Mouse (Mus musculus) layer of hippocampus, postnatal 14 days (tissue): ENCODE data around the gene Txndc15. TPM values are rescaled to one million over a fixed set of nuclear protein-coding genes. Genes with fewer than 3 reads are reported as not detected.
"Not testable (repeated sequence)": the region's sequence is repeated elsewhere in the genome, so short reads cannot be mapped to it uniquely, and the experiment has no call there.

Source experiments
- DNase-seq, 2 experiments: peaks; one replicate each; pipeline ENCODE4 v3.0.0; 2021 to 2022; ENCODE audit warnings: low spot score in 2 of 2, mixed read lengths in 1 of 2
- long read RNA-seq, 2 experiments: library from polyadenylated mRNA; stranded (forward); transcript quantifications; one replicate each; pipeline ENCODE4 v2.0.0; 2021
- total RNA-seq, 2 experiments: library from RNA; stranded (reverse); gene quantifications; 2 replicates each; pipeline ENCODE4 v1.2.3; 2021

Txndc15 gene
- 10 to 100 TPM; 63.3 to 67.4 TPM for total RNA-seq
- long read RNA-seq, experiment 1, transcript Txndc15-201 (5 exons, 1,527 nt): major isoform, 106 of 125 reads
- long read RNA-seq, experiment 1, partial matches to known transcripts: 5 of 125 reads
- long read RNA-seq, experiment 1, other reads (novel, unspliced or antisense): 14 of 125 reads
- long read RNA-seq, experiment 2, transcript Txndc15-201 (5 exons, 1,527 nt): major isoform, 137 of 159 reads
- long read RNA-seq, experiment 2, partial matches to known transcripts: 7 of 159 reads
- long read RNA-seq, experiment 2, other reads (novel, unspliced or antisense): 15 of 159 reads

DNA sequence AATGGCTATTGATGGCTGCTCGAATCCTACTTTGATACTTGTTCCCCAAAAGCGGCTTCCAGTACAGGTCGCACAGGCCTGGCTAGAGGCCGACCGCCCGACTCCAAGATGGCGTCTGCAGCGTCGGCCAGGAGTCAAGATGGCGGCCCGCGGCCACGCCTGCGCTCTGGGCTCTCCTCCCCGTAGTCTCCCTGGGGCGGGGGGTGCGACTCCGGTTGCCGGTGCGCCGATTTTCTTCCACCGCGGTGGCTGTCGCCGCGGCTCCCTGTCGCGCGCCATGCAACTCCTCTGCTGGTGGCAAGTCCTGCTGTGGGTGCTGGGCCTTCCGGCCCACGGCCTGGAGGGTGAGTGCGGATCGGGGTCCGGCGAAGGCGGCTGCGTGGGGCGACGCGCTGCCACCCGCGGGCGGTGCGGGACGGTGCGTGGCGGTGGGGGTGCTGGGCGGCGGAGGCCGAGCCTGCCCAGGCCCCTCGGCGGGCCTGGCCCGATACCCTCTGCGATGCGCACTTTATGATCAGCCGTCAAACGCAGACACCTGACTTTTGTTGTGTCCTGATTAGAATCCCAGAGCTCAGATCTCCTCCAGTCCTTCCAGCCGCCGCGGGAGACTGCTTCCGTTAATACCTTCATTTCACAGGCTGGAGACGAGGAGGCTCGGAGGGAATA is at the start of gene Txndc15:
Gene Txndc15, plus strand, starts transcription at position 150 of the 666 bp plus-strand sequence.
- DNase-seq: peak; percentile 91 to 92

DNA sequence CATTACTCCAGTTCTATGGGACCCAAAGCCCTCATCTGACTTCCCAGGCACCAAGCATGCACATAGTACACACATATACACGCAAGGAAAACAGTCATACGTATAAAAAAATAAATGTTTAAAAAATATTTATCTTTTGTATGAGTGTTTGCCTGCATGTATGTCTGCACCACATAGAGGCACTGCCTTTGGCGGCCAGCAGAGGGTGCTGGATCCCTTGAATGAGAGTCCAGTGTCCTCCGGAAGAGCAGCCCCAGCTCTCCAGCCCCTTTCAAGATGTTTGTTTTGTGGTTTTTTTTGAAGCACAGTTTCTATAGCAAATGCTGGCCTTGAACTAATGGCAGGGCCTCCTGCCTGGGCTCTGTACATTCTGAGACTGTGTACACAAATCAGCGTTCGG is 45.9 kb upstream of the Txndc15 start:
- DNase-seq: no peak

GRCm38 (mm10) chr13:55672711-55673110 is 41.7 kb upstream of the Txndc15 start:
- no peak for DNase-seq

DNA sequence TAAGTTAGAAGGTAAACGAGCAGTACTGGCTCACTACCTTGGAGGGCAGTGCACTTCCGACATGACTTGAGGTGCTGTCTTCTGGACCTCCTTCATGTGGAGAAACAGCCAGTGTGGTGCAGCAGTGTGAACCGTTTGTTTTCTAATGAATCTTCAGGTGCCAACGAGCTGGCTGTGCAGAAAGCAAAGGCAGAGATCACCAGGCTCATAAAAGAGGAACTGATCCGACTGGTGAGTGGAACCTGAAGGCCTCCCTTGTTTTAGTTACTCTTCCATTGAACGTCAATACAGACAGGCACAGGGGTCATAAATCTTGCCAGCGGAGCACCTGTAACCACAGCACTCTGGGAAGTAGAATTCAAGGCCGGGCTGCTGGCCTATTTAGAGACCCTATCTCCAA is 37.1 kb upstream of the Txndc15 start:
- no peak for DNase-seq

DNA sequence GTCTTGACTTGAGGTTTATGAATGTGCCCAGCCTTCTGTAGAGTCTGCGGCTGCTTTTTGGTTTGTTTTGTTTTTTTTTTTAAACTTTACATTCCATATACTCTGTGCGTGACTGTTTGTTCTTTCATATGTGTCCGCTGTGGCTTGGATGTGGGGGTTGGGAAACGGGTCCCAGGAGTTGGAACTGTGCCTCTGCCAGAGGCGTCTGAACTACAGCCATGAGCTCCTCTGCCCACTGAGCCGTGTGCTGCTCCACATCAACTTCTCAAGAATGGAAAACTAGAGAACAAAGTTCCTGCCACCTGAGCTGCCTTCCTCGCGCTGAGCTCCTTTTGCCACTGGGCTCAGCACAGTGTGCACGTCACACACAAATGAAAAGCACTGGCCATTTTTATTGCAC is 32.2 kb upstream of the Txndc15 start:
- DNase-seq: no peak

DNA sequence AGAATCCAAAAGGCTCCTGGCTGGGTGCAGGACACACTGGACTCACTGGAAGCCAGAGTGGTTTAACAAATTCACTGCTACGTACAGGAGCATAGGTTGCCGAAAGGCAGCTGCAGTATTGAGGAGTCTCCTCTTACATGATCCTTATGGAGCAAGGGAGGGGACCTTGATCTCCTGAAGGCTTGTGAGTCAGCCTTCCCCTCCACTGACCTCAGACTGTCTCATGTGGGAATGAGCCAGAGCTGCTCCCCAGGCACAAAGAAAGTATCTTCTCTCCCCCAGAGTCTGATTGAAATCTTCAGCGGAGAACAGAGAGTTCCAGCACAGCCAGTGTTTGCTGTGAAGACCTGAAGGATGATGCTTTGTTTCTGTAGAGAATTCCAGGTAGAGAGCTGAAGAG is 30.9 kb upstream of the Txndc15 start:
- DNase-seq: no peak

GRCm38 (mm10) chr13:55686107-55686633 is 28.3 kb upstream of the Txndc15 start:
- DNase-seq: no peak

GRCm38 (mm10) chr13:55687927-55688602 is 26.4 kb upstream of the Txndc15 start:
- DNase-seq: no peak

DNA sequence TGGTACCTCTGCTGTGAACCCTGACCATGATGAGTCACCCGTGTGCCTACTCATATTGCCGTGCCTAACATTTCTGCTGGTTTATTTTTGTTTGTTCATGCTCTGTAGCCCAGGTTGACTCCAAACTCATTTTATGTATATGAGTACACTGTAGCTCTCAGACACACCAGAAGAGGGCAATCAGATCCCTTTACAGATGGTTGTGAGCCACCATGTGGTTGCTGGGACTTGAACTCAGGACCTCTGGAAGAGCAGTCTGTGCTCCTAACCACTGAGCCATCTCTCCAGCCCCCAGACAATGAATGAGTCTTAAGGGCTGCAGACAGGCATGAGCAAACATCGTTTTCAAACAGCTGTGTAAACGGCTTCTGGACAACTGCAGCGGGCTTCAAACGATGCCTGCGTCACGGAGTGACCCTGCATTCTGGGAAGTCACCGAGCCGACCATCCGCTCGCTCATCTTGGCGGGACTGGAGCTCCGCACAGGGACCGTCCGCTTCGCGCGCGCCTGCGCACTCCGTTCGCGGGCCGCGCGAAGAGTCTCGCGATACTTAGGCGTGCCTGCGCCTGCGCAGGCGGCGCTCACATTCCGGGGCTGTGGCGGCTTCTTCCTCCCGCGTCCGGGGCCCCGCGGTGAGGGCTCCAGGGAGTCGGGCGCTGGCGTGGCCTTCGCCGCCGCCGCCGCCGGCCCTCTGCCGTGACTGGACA is 21.8 kb upstream of the Txndc15 start, which contains the start of gene B230219D22Rik:
Gene B230219D22Rik, plus strand, starts transcription at position 590 of the 708 bp plus-strand sequence.
- peak; percentile 89 for DNase-seq

DNA sequence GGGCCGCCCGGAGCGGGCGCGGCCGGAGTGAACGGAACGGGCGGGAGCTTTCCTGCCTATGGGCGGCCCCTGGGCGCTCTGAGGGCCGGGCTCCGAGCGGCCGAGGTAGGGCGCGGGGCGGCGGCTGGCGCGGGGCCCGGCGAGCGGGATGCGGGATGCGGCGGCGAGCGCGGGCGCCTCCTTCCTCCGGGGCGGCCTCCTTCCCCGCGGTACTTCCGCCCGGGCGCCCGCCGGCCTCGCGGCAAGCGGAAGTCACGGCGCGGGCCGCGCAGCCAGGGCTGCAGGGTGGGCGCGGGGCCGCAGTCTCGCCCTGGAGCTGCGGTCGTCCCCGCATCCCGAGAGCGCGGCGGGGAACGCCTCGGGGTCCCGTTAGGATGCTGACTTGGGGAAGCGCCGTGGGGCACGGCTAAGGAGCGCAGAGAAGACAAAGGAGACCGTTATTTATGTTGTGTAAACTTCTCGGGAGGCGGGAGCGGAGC is 21.2 kb upstream of the Txndc15 start:
- no peak for DNase-seq

GRCm38 (mm10) chr13:55694110-55694509 is 20.3 kb upstream of the Txndc15 start:
- DNase-seq: no peak

DNA sequence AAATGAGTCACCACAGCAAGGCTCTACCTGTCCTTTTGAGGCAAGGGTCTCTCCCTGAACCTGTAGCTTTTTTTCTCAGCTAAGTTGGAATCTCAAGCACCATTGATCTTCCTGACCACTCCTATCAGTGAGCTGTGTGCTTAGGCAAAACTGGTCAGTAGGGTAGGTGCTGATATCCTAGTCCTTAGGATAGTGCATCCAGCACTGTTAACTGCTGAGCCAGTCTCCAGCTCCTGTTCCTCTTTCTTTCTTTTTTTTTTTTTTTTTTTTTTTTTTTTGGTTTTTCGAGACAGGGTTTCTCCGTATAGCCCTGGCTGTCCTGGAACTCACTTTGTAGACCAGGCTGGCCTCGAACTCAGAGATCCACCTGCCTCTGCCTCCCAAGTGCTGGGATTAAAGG is 18.5 kb upstream of the Txndc15 start:
- DNase-seq: not testable (repeated sequence)

DNA sequence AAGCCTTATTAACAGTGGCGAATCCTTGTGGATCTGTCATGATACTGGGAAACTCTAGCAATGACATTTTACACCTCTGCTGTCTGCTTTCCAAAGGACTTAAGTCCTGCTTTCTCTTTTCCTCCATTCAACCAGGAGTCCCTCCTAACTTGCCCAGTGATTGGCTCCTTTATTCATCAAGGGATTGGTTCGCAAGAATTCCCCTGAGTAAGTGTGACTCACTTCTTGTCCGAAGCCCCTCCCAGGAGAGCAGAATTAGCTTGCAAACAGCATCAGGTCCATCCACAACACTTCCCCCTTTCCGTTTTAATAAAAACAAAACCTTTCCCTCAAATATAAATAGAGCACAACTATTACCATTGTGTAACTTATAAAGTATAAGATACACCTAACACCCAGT is 10.1 kb upstream of the Txndc15 start:
- DNase-seq: no peak

- no peak for DNase-seq
Measured at GRCm38 (mm10) chr13:55712846-55713245, 1.6 kb upstream of the Txndc15 start.

GRCm38 (mm10) chr13:55715167-55715512 is 690 bp downstream of the Txndc15 start:
- DNase-seq: no peak

DNA sequence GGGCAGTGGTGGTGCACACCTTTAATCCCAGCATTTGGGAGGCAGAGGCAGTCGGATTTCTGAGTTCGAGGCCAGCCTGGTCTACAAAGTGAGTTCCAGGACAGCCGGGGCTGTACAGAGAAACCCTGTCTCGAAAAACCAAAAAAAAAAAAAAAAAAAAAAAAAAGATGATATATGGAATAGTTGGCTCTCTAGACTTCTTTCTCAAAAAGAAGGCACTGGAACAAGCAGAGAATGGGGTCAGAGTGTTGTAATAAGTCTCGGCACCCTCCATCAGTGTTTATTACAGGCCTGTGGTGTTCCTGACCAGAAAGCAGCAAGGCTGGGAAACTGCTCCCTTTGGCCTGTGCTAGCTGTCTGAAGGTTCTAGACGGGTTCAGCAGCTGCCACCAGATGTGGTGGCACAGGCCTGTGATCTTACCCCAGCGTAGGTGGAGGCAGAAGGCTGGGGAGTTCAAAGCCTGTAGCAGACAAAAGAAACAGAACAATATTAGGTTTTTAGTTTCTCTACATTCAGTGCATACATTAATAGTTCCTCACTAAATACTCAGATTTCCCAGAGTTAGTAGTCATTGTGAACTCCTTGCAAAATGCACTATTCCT is 1.6 kb downstream of the Txndc15 start:
- DNase-seq: no peak

GRCm38 (mm10) chr13:55721516-55721915 is 7.1 kb downstream of the Txndc15 start:
- no peak for DNase-seq

GRCm38 (mm10) chr13:55721995-55722394 is 7.5 kb downstream of the Txndc15 start:
- DNase-seq: no peak

DNA sequence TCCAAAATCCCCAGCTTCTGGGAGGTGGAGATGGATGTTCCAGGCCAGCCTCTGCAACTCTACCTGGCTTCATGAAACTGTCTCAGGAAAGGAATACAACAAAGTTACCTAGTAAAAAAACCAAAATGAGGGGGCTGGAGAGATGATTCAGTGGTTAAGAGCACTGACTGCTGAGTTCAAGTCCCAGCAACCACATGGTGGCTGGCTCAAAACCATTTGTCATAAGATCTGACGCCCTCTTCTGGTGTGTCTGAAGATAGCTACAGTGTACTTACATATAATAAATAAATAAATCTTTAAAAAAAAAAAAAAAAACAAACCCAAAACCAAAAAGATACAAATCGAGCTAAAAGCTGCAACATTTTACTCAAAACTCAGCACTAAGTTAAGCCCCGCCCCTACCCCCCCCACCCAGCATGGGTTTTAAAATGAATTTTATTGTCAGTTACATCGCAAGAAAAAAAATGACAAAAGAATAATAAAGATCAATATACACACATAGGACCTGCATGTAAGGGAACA is 12.2 kb downstream of the Txndc15 start:
- no peak for DNase-seq

DNA sequence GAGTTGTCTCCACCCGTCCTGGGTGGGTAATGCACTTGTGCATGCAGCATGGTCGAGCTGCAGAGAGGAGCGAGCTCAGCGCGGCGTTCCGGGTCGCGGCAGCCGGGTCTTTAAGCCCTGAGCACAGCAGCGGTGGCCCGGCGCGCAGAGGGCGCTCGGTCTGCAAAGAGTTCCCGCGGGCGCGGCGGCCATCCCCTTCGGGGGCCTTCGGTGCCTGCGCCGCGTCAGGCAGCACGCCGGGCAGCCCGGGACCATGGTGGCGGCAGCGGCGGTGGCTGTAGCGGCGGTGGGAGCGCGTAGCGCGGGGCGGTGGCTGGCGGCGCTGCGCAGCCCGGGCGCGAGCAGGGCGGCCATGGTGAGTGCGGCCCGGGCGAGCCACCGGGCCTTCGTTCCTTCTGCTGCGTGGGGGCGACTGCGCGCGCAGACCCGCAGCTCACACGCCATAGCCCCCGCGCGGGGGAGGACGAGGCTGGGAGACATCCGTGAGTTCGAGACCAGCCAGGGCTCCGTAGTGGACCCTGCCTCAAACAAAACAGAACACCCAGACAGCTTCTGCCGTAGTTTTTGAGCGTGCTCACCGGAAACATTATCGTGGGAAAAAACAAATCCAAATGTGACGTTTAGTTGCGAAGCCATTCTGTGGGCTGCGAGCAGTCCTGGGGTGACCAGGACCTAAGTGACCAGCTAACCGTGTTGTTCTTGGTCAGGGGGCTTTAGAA is 12.8 kb downstream of the Txndc15 start, which contains the start of gene Pcbd2:
Gene Pcbd2, plus strand, starts transcription at position 249 of the 719 bp plus-strand sequence.
- peak; percentile 82 to 87 for DNase-seq
